28 mouse cellular contexts compared by ENCODE assay signal in genomic region chr16:92930103-92930502, GRCm38 (mm10).
A peak's percentile ranks its signal among the peaks of the same experiment; 100 is the strongest.
DNase-seq lines count a peak whose midpoint lies in the region; TF ChIP-seq lines count a peak whose summit lies in the region.
"Had no signal": no experiment of that assay in that cellular context is flagged by ENCODE, and none has a peak within 500 bp of the region (broad histone marks: within the 10 kb centered on the region; RNA-seq: fewer than 3 reads in every experiment).

No protein-coding gene starts in this region.

- H3K4me3 ChIP-seq in myocyte, result no peak overlapping the region
- H3K4me3 ChIP-seq: embryonic facial prominence, embryonic 12.5 days; embryonic facial prominence, embryonic 15.5 days; forebrain, embryonic 12.5 days; forebrain, embryonic 15.5 days; heart, embryonic 12.5 days; heart, embryonic 15.5 days; hindbrain, embryonic 10.5 days; hindbrain, embryonic 13.5 days; intestine, embryonic 15.5 days had no signal

- H3K27me3 ChIP-seq in myocyte (ENCODE audit: control insufficient read depth, insufficient read depth, insufficient read length), result no peaks in the 10 kb centered on the region
- H3K27me3 ChIP-seq: CH12.LX; forebrain, embryonic 12.5 days; forebrain, embryonic 15.5 days; hindbrain, embryonic 13.5 days; intestine, embryonic 15.5 days had no signal

- intact Hi-C loops in gastrocnemius, postnatal 14 days (cut with DNase I; ENCODE audit: low total_unique reads), result no loop called here

- DNase-seq in gastrocnemius, postnatal 14 days, result peak; percentile 20
- no peak for DNase-seq in gastrocnemius, postnatal 10 days
- peak; percentile 92 for DNase-seq in 3T3-L1 (ENCODE audit: low read depth, low spot score)
- peak; percentile 67 for DNase-seq in NIH3T3 (ENCODE audit: low read depth)
- no peak for DNase-seq in left cerebral cortex, adult 18-20 months (ENCODE audit: low spot score in 2 of 2)
- DNase-seq in adipocyte (ENCODE audit: low spot score), result no peak
- DNase-seq: adrenal gland, adult 8-10 months; adrenal gland, postnatal 25 days; cerebellum, adult 18-20 months; cerebellum, adult 9-10 months; cerebellum, postnatal 14 days; gastrocnemius, postnatal 25 days; heart, adult 18-20 months; heart, postnatal 10 days; heart, postnatal 36 days; kidney, adult 11 months had no signal

- H3K4me2 ChIP-seq in myocyte (ENCODE audit: low read depth), result peak overlapping the region; percentile 51
- H3K4me2 ChIP-seq: embryonic facial prominence, embryonic 12.5 days; embryonic facial prominence, embryonic 15.5 days; forebrain, embryonic 12.5 days; forebrain, embryonic 15.5 days; heart, embryonic 12.5 days; heart, embryonic 15.5 days; hindbrain, embryonic 13.5 days; intestine, embryonic 15.5 days had no signal

- no peak for TF ChIP-seq POLR2A in myocyte (IDR thresholded peaks at IDR 0.05; ENCODE audit: insufficient read length, low read depth)

- no peaks in the 10 kb centered on the region for H3K79me2 ChIP-seq in myocyte (ENCODE audit: control insufficient read depth, insufficient read depth)

- H3ac ChIP-seq in myocyte (ENCODE audit: control insufficient read depth, insufficient read length), result no peak overlapping the region

- no peaks in the 10 kb centered on the region for H3K36me3 ChIP-seq in myocyte (ENCODE audit: control insufficient read depth, insufficient read depth)
- H3K36me3 ChIP-seq: embryonic facial prominence, embryonic 12.5 days; embryonic facial prominence, embryonic 15.5 days; forebrain, embryonic 12.5 days; forebrain, embryonic 15.5 days; G1E; heart, embryonic 12.5 days; heart, embryonic 15.5 days; hindbrain, embryonic 10.5 days; hindbrain, embryonic 13.5 days; intestine, embryonic 15.5 days had no signal

TF ChIP-seq in myocyte, 11 proteins besides CTCF, POLR2A, EP300 and RAD21:
- no peak for TF ChIP-seq SRF (IDR thresholded peaks at IDR 0.05; ENCODE audit: control insufficient read depth, insufficient read length, low read depth)
- TF ChIP-seq MYOG (IDR thresholded peaks at IDR 0.05; ENCODE audit: control insufficient read depth in 1 of 3, insufficient read depth in 1 of 3, insufficient read length in 2 of 3, low read depth in 2 of 3), result peak; percentile 86 to 98 (median 94)
- no peak for TF ChIP-seq USF1 (IDR thresholded peaks at IDR 0.05; ENCODE audit: low read depth)
- no peak for TF ChIP-seq REST (IDR thresholded peaks at IDR 0.05; ENCODE audit: insufficient read depth, insufficient read length)
- TF ChIP-seq POLR2AphosphoS2 (IDR thresholded peaks at IDR 0.05; ENCODE audit: insufficient read length, low read depth), result no peak
- TF ChIP-seq CEBPB (IDR thresholded peaks at IDR 0.05; ENCODE audit: insufficient read depth, poor library complexity, severe bottlenecking), result no peak
- no peak for TF ChIP-seq E2F4 (IDR thresholded peaks at IDR 0.05; ENCODE audit: insufficient read depth)
- no peak for TF ChIP-seq MAX (IDR thresholded peaks at IDR 0.05; ENCODE audit: low read depth)
- TF ChIP-seq MYOD1 (IDR thresholded peaks at IDR 0.05; ENCODE audit: control insufficient read depth in 1 of 3, insufficient read length in 2 of 3, low read depth in 2 of 3), result peak; percentile 66 to 100 (median 100)
- TF ChIP-seq TCF3 (IDR thresholded peaks at IDR 0.05; ENCODE audit: insufficient read length, low read depth), result peak; percentile 76
- TF ChIP-seq TCF12 (IDR thresholded peaks at IDR 0.05; ENCODE audit: insufficient read depth, poor library complexity, severe bottlenecking), result peak; percentile 88

Comparison
In these comparisons a context has a peak if more than half of its experiments do, and no peak if none do; other contexts are left out.
1. DNase-seq: peak in gastrocnemius, postnatal 14 days (single experiment), 3T3-L1 (single experiment) and NIH3T3 (single experiment); none in gastrocnemius, postnatal 10 days (single experiment), left cerebral cortex, adult 18-20 months (0 of 2) and adipocyte (single experiment).